Mouse (Mus musculus) megakaryocyte, embryonic 14.5 days (primary cell): Measurements from ENCODE around the gene Csrnp3.

Experiments
- FLI1 ChIP-seq: IDR thresholded peaks from 2 replicates; pipeline ENCODE4 v1.6.1; 2012; ENCODE audit warnings: low read length, inconsistent platforms, mixed read lengths
- GATA1 ChIP-seq: IDR thresholded peaks from 3 replicates; pipeline ENCODE4 v1.6.1; 2012; ENCODE audit warnings: mixed read lengths, low read length, inconsistent platforms, borderline replicate concordance

DNA sequence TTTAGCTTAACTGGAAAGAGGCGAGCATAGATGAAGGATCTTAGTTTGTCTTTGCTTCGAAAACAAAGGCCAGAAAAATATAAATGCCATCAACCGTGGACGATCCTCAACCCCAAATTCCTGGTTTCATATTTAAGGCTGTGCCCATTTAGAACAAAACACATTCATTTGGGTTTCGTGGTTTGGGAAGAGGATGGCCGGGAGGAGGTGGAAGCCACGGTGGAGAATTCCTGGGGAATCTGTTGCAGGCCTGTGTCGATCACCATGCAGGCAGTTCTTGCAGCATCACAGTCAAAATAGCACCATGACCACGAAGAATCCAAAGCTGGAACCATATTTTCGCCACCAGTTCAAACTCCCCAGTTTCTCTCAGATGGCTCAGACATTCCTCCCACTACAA, 217.7 kb downstream of the Csrnp3 start:
- TF ChIP-seq GATA1 (no peak), FLI1 (no peak)
